Comparison of ENCODE assay signal across 9 mouse cellular contexts in the genomic region with DNA sequence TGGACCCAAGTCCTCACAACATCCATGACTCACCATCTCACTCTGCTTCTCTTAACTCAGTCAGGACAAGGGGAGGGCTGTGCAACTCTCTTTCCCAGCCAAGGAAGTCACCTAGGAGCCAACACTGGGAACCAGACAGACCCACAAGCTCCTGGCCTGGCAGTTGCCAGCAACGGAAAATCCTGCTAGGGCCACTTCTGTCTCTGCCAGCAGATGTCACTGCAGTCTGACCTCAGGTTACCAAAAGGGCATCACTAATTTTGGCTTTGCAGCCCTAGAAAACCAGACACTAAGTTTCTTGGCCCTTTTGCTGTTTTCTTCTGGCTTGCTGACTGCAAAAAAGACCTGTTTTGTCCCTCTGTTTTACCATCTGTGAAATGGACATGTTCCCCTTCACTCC.
A peak's percentile ranks its signal among the peaks of the same experiment; 100 is the strongest.
DNase-seq lines count a peak whose midpoint lies in the region; ATAC-seq lines count a peak whose summit lies in the region.
"Had no signal": no experiment of that assay in that cellular context is flagged by ENCODE, and none has a peak within 500 bp of the region (broad histone marks: within the 10 kb centered on the region; RNA-seq: fewer than 3 reads in every experiment).

No protein-coding gene starts in this region.

- H3K4me2 ChIP-seq in neural tube, embryonic 11.5 days (ENCODE audit: low read depth) = no peak overlapping the region
- H3K4me2 ChIP-seq in neural tube, embryonic 15.5 days = no peak overlapping the region
- no peak overlapping the region for H3K4me2 ChIP-seq in limb, embryonic 11.5 days (ENCODE audit: low read depth, severe bottlenecking)
- H3K4me2 ChIP-seq: liver, embryonic 15.5 days had no signal

- intact Hi-C loops in left cerebral cortex, postnatal 10 days (cut with DNase I) = no loop called here

- 32% methylated on average over 1 of the region's 1 CpGs for WGBS in neural tube, embryonic 11.5 days
- WGBS in neural tube, embryonic 15.5 days = 18% methylated on average over 1 of the region's 1 CpGs
- WGBS in limb, embryonic 11.5 days = 19% methylated on average over 1 of the region's 1 CpGs

- no peak overlapping the region for H3K9ac ChIP-seq in neural tube, embryonic 11.5 days (ENCODE audit: low read length)
- H3K9ac ChIP-seq in neural tube, embryonic 15.5 days (replicated peaks) = no peak overlapping the region
- H3K9ac ChIP-seq in limb, embryonic 11.5 days (ENCODE audit: low read length) = no peak overlapping the region
- H3K9ac ChIP-seq: liver, embryonic 15.5 days had no signal

- H3K4me1 ChIP-seq in neural tube, embryonic 11.5 days (ENCODE audit: control insufficient read depth, insufficient read depth, low read length) = no peaks in the 10 kb centered on the region
- peaks cover 16% of the 10 kb centered on the region for H3K4me1 ChIP-seq in neural tube, embryonic 15.5 days
- H3K4me1 ChIP-seq in limb, embryonic 11.5 days (ENCODE audit: control insufficient read depth, insufficient read depth, low read length) = no peaks in the 10 kb centered on the region
- H3K4me1 ChIP-seq: liver, embryonic 15.5 days had no signal

- H3K9me3 ChIP-seq in neural tube, embryonic 11.5 days (ENCODE audit: control insufficient read depth, low read length) = no peaks in the 10 kb centered on the region
- no peaks in the 10 kb centered on the region for H3K9me3 ChIP-seq in neural tube, embryonic 15.5 days (replicated peaks)
- H3K9me3 ChIP-seq in limb, embryonic 11.5 days (ENCODE audit: control insufficient read depth, low read length) = no peaks in the 10 kb centered on the region
- H3K9me3 ChIP-seq: liver, embryonic 15.5 days had no signal

- ATAC-seq in neural tube, embryonic 11.5 days (ENCODE audit: insufficient read depth, low FRiP score, low TSS enrichment) = no peak
- no peak for ATAC-seq in neural tube, embryonic 15.5 days (ENCODE audit: low FRiP score)
- no peak for ATAC-seq in limb, embryonic 11.5 days (ENCODE audit: insufficient number of reproducible peaks, low FRiP score, low TSS enrichment, low read depth)

- DNase-seq in adrenal gland, adult (ENCODE audit: inconsistent age in 2 of 2, low spot score in 1 of 2) = peak; percentile 31 to 71
- DNase-seq in adrenal gland, postnatal 4 days (ENCODE audit: low spot score in 2 of 2) = no peak
- peak; percentile 19 for DNase-seq in neural tube, embryonic 11.5 days (ENCODE audit: low spot score)
- DNase-seq in embryo, embryonic 10 days (ENCODE audit: low spot score) = peak; percentile 70
- DNase-seq in limb, embryonic 11.5 days (ENCODE audit: low spot score) = peak; percentile 27
- DNase-seq in thymus, postnatal 25 days = peak; percentile 50
- no peak for DNase-seq in left cerebral cortex, postnatal 10 days (ENCODE audit: extremely low spot score in 1 of 2, low spot score in 2 of 2)

- no peaks in the 10 kb centered on the region for H3K27me3 ChIP-seq in neural tube, embryonic 11.5 days (ENCODE audit: control insufficient read depth, insufficient read depth, low read length)
- no peaks in the 10 kb centered on the region; the same call in 1 of the 2 replicates for H3K27me3 ChIP-seq in neural tube, embryonic 15.5 days (replicated peaks)
- 0 out of 2 replicates have a peak, but pooled peaks cover 2% of the 10 kb centered on the region for H3K27me3 ChIP-seq in limb, embryonic 11.5 days (ENCODE audit: control insufficient read depth, insufficient read depth, low read length)

- H3K36me3 ChIP-seq in neural tube, embryonic 11.5 days (ENCODE audit: control insufficient read depth, insufficient read depth, low read length) = no peaks in the 10 kb centered on the region
- no peaks in the 10 kb centered on the region for H3K36me3 ChIP-seq in neural tube, embryonic 15.5 days
- no peaks in the 10 kb centered on the region for H3K36me3 ChIP-seq in limb, embryonic 11.5 days (ENCODE audit: control insufficient read depth, insufficient read depth, low read length)
- H3K36me3 ChIP-seq: liver, embryonic 15.5 days had no signal

- H3K27ac ChIP-seq in neural tube, embryonic 11.5 days (ENCODE audit: low read depth, low read length) = no peak overlapping the region
- no peak overlapping the region for H3K27ac ChIP-seq in neural tube, embryonic 15.5 days (replicated peaks)
- H3K27ac ChIP-seq in limb, embryonic 11.5 days (replicated peaks; ENCODE audit: low read depth, low read length) = no peak overlapping the region
- H3K27ac ChIP-seq: liver, embryonic 15.5 days had no signal

- H3K4me3 ChIP-seq in neural tube, embryonic 11.5 days (ENCODE audit: low read depth, low read length) = no peak overlapping the region
- H3K4me3 ChIP-seq in neural tube, embryonic 15.5 days (replicated peaks) = no peak overlapping the region
- no peak overlapping the region for H3K4me3 ChIP-seq in limb, embryonic 11.5 days (ENCODE audit: low read depth, low read length)
- H3K4me3 ChIP-seq: liver, embryonic 15.5 days had no signal

Comparison
In these comparisons a context has a peak if more than half of its experiments do, and no peak if none do; other contexts are left out.
1. DNase-seq: peak in adrenal gland, adult (2 of 2), neural tube, embryonic 11.5 days (single experiment), embryo, embryonic 10 days (single experiment), limb, embryonic 11.5 days (single experiment) and thymus, postnatal 25 days (single experiment); none in adrenal gland, postnatal 4 days (0 of 2) and left cerebral cortex, postnatal 10 days (0 of 2).